Mouse (Mus musculus) megakaryocyte-erythroid progenitor cell, adult 5-6 weeks (primary cell): Measurements from ENCODE around the gene Nphp1. TPM values are rescaled to one million over a fixed set of nuclear protein-coding genes. Genes with fewer than 3 reads are reported as not detected.

Source experiments
- ATAC-seq: replicated peaks from 2 replicates; pipeline ENCODE4 v1.8.0; 2016; ENCODE audit warnings: mild to moderate bottlenecking, inconsistent platforms; ENCODE audit not compliant: severe bottlenecking, poor library complexity, low FRiP score, low TSS enrichment
- total RNA-seq, 2 experiments: library from RNA; stranded (forward) in 1 of 2; stranded (reverse) in 1 of 2; fragments of 200-1000, 215-1000 nt in 1 of 2; fragments of >200 nt in 1 of 2; fragmentation: Nextera tagmentation in 1 of 2; gene quantifications; 2 replicates each; pipeline ENCODE4 v1.2.3; 2014 to 2017

The Nphp1 gene
- total RNA-seq, 2 experiments from 2014 or later: 19.2 to 24.4 TPM

DNA sequence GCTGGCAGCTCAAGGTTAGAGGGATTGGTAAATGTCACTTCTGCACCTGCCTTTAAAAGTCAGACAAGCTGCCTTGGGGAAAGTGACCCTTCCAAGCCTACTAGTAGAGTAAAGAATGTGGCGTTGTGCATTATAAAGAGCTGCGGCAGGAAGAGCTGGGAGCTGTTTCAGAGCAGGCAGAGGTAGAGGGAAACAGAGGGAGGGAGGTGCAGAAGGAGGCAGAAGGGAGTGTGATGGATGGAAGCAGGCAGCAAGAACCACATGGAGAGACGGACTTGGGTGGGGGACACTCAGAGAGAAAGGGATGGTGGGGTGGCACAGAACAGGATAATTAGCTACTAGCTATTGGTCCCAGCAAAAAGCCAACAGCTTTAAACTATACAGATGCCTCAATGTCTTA lies 80.6 kb downstream of the Nphp1 start:
- no peak for ATAC-seq

DNA sequence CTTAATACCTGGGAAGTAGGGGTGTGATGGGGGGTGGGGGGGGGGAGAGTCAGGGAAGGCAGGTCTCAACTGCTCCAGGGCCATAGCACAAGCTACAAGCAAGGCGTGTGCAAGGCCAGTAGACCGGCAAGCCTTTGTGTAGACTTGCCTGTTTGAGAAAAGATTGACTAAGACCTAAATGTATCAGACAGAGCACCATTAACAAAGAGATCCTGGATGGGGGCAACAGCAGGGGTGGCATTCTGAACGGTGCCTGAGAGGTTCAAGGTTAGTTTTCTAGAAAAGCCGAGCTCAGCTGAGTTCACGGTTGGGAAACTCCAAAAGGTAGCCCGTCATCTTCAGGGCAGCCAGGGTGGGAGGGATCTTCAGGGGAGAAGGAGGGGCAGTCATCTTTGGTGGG lies 83.4 kb downstream of the Nphp1 start:
- ATAC-seq: no peak

Other genes starting within 250 kb of the Nphp1 start
- not detected in 2 replicates for gene Prom2, start 247.4 kb downstream of the Nphp1 start, total RNA-seq (2014; fragmentation: Nextera tagmentation)
- not detected in 2 replicates for gene Prom2, start 247.4 kb downstream of the Nphp1 start, total RNA-seq (2017)
- gene Zfp661, start 201.8 kb downstream of the Nphp1 start, total RNA-seq (2014; fragmentation: Nextera tagmentation): 4.5 and 6.5 TPM in 2 replicates
- 4.5 and 6.2 TPM in 2 replicates for gene Zfp661, start 201.8 kb downstream of the Nphp1 start, total RNA-seq (2017)
- 74.2 and 98.4 TPM in 2 replicates for gene Mrps5, start 201.7 kb downstream of the Nphp1 start, total RNA-seq (2014; fragmentation: Nextera tagmentation)
- gene Mrps5, start 201.7 kb downstream of the Nphp1 start, total RNA-seq (2017): 164 and 215 TPM in 2 replicates
- not detected in 2 replicates for gene Mal, start 132.2 kb downstream of the Nphp1 start, total RNA-seq (2014; fragmentation: Nextera tagmentation)
- not detected in 2 replicates for gene Mal, start 132.2 kb downstream of the Nphp1 start, total RNA-seq (2017)
- gene Mall, start 59.0 kb downstream of the Nphp1 start, total RNA-seq (2014; fragmentation: Nextera tagmentation): not detected in 2 replicates
- gene Mall, start 59.0 kb downstream of the Nphp1 start, total RNA-seq (2017): not detected in 2 replicates
- gene Mtln, start 3.6 kb upstream of the Nphp1 start, total RNA-seq (2014; fragmentation: Nextera tagmentation): 30.9 and 33.7 TPM in 2 replicates
- 50.0 and 59.6 TPM in 2 replicates for gene Mtln, start 3.6 kb upstream of the Nphp1 start, total RNA-seq (2017)
- 36.4 and 51.6 TPM in 2 replicates for gene Bub1, start 43.0 kb upstream of the Nphp1 start, total RNA-seq (2014; fragmentation: Nextera tagmentation)
- gene Bub1, start 43.0 kb upstream of the Nphp1 start, total RNA-seq (2017): 43.2 and 48.8 TPM in 2 replicates
- gene Acoxl, start 50.0 kb upstream of the Nphp1 start, total RNA-seq (2014; fragmentation: Nextera tagmentation): 0.87 TPM in 1 of 2 replicates, not detected in the other
- 0.75 TPM in 1 of 2 replicates, not detected in the other for gene Acoxl, start 50.0 kb upstream of the Nphp1 start, total RNA-seq (2017)